Mouse (Mus musculus) heart, embryonic 14.5 days (tissue): ENCODE results near the gene Glis3. TPM values are rescaled to one million over a fixed set of nuclear protein-coding genes. Genes with fewer than 3 reads are reported as not detected.

Experiments used
- ATAC-seq: fragments of 200-750 bp; cut with Nextera tagmentation; 2 replicates; pipeline ENCODE4 v1.8.0; 2017; ENCODE audit warnings: low read depth, moderate TSS enrichment; ENCODE audit not compliant: insufficient number of reproducible peaks, insufficient read depth, low FRiP score
- H3K27ac ChIP-seq, 2 experiments: fragments of 200-500 bp in 1 of 2; fragments of 300-500 bp in 1 of 2; sonication (generic) in 1 of 2; replicated peaks in 1 of 2; 2 replicates each; pipeline ENCODE4 v1.5.1; 2012 to 2014; ENCODE audit warnings: low read depth in 2 of 2, low read length in 2 of 2, control low read depth in 1 of 2, mild to moderate bottlenecking in 1 of 2, mixed read lengths in 1 of 2; ENCODE audit not compliant: control insufficient read depth in 1 of 2, insufficient read depth in 1 of 2
- H3K27me3 ChIP-seq: fragments of 300-500 bp; sonication (generic); 2 replicates; pipeline ENCODE4 v1.6.1; 2014; ENCODE audit warnings: mild to moderate bottlenecking, low read length, control low read depth; ENCODE audit not compliant: control insufficient read depth, insufficient read depth
- H3K36me3 ChIP-seq: fragments of 300-500 bp; sonication (generic); 2 replicates; pipeline ENCODE4 v1.6.1; 2014; ENCODE audit warnings: mild to moderate bottlenecking, control low read depth, low read length, mixed read lengths; ENCODE audit not compliant: control insufficient read depth, insufficient read depth
- H3K4me1 ChIP-seq, 2 experiments: fragments of 200-500 bp in 1 of 2; fragments of 300-500 bp in 1 of 2; sonication (generic) in 1 of 2; 2 replicates each; pipeline ENCODE4 v1.6.1; 2012 to 2014; ENCODE audit warnings: low read length in 2 of 2, control low read depth in 1 of 2, mixed read lengths in 1 of 2; ENCODE audit not compliant: control insufficient read depth in 2 of 2, insufficient read depth in 2 of 2
- H3K4me2 ChIP-seq: fragments of 300-500 bp; sonication (generic); 2 replicates; pipeline ENCODE4 v1.6.1; 2014; ENCODE audit warnings: mild to moderate bottlenecking, low read length
- H3K4me3 ChIP-seq, 2 experiments: fragments of 200-500 bp in 1 of 2; fragments of 300-500 bp in 1 of 2; sonication (generic) in 1 of 2; 2 replicates each; pipeline ENCODE4 v1.5.1; 2012 to 2014; ENCODE audit warnings: low read length in 2 of 2, mild to moderate bottlenecking in 2 of 2, control low read depth in 1 of 2, low read depth in 1 of 2, moderate library complexity in 1 of 2; ENCODE audit not compliant: control insufficient read depth in 1 of 2, insufficient read depth in 1 of 2
- H3K9ac ChIP-seq: fragments of 300-500 bp; sonication (generic); 2 replicates; pipeline ENCODE4 v1.6.1; 2014; ENCODE audit warnings: mild to moderate bottlenecking, low read length
- H3K9me3 ChIP-seq: fragments of 300-500 bp; sonication (generic); 2 replicates; pipeline ENCODE4 v1.6.1; 2016; ENCODE audit warnings: low read length, control low read depth; ENCODE audit not compliant: control insufficient read depth
- WGBS: fragments of 180-500 bp; shearing (Covaris S2); extraction: QIAGEN DNeasy Blood & Tissue Kit; methylation state at CpG from one replicate; pipeline ENCODE4 v1.1.7; 2014; 5-methylcytosine and 5-hydroxymethylcytosine counted together
- polyA plus RNA-seq: library from polyadenylated mRNA; unstranded; fragments of >200 nt; fragmentation: Nextera tagmentation; extraction: Ambion mirVana; gene quantifications from 2 replicates; pipeline ENCODE4 v1.2.1, GENCODE M21; 2014

Glis3 gene
- polyA plus RNA-seq, 1 experiment from 2014 or later, result 1.6 TPM

GRCm38 (mm10) chr19:28533576-28533975 is 146.3 kb downstream of the Glis3 start:
- Histone ChIP-seq H3K4me3 (no peak overlapping the region), H3K36me3 (no peaks in the 10 kb centered on the region), H3K9ac (no peak overlapping the region)

GRCm38 (mm10) chr19:28531750-28532149 is 148.1 kb downstream of the Glis3 start:
- peaks cover 0 to 2% of the 10 kb centered on the region in 2 experiments; a peak in 1 of 4 replicates for H3K4me1 ChIP-seq
- no peak overlapping the region for H3K27ac ChIP-seq
- no peaks in the 10 kb centered on the region for H3K9me3 ChIP-seq
- H3K9ac ChIP-seq, result no peak overlapping the region
- no peaks in the 10 kb centered on the region for H3K27me3 ChIP-seq
- 83% methylated on average over 9 of the region's 9 CpGs for WGBS
- ATAC-seq, result no peak
- no peaks in the 10 kb centered on the region for H3K36me3 ChIP-seq
- no peak overlapping the region for H3K4me3 ChIP-seq
- H3K4me2 ChIP-seq, result no peak overlapping the region

More at GRCm38 (mm10) chr19:28533576-28533975, 146.3 kb downstream of the Glis3 start:
- Histone ChIP-seq H3K9me3 (no peaks in the 10 kb centered on the region), H3K27me3 (no peaks in the 10 kb centered on the region), H3K27ac (no peak overlapping the region), H3K4me1 (peaks cover 0 to 2% of the 10 kb centered on the region in 2 experiments; a peak in 1 of 4 replicates), H3K4me2 (no peak overlapping the region)
- 62% methylated on average over 3 of the region's 3 CpGs for whole genome bisulfite sequencing
- no peak for ATAC-seq

- H3K4me3 ChIP-seq, result no peak overlapping the region
- no peaks in the 10 kb centered on the region for H3K9me3 ChIP-seq
- H3K27me3 ChIP-seq, result no peaks in the 10 kb centered on the region
- WGBS, result 61% methylated on average over 10 of the region's 10 CpGs
- no peaks in the 10 kb centered on the region for H3K36me3 ChIP-seq
- H3K27ac ChIP-seq, result no peak overlapping the region
- no peak overlapping the region for H3K4me2 ChIP-seq
- H3K4me1 ChIP-seq, result peaks cover 0 to 2% of the 10 kb centered on the region in 2 experiments; a peak in 1 of 4 replicates
- ATAC-seq, result no peak
- no peak overlapping the region for H3K9ac ChIP-seq
These were observed 149.0 kb downstream of the Glis3 start for GRCm38 (mm10) chr19:28530846-28531245.

GRCm38 (mm10) chr19:28529006-28529405 is 150.9 kb downstream of the Glis3 start:
- Histone ChIP-seq H3K4me3 (no peak overlapping the region), H3K36me3 (no peaks in the 10 kb centered on the region), H3K4me2 (no peak overlapping the region), H3K9ac (no peak overlapping the region), H3K9me3 (no peaks in the 10 kb centered on the region), H3K4me1 (peaks cover 0 to 2% of the 10 kb centered on the region in 2 experiments; a peak in 1 of 4 replicates), H3K27ac (no peak overlapping the region), H3K27me3 (no peaks in the 10 kb centered on the region)
- ATAC-seq, result no peak
- 87% methylated on average over 13 of the region's 13 CpGs for WGBS

- peaks cover 0 to 2% of the 10 kb centered on the region in 2 experiments; a peak in 1 of 4 replicates for H3K4me1 ChIP-seq
- H3K27ac ChIP-seq, result no peak overlapping the region
- H3K9me3 ChIP-seq, result no peaks in the 10 kb centered on the region
- 94% methylated on average over 5 of the region's 5 CpGs for WGBS
- H3K36me3 ChIP-seq, result no peaks in the 10 kb centered on the region
- no peak overlapping the region for H3K9ac ChIP-seq
- no peak for ATAC-seq
- H3K4me3 ChIP-seq, result no peak overlapping the region
- H3K4me2 ChIP-seq, result no peak overlapping the region
- H3K27me3 ChIP-seq, result no peaks in the 10 kb centered on the region
These were observed 152.4 kb downstream of the Glis3 start for GRCm38 (mm10) chr19:28527446-28527845.

GRCm38 (mm10) chr19:28525331-28525730 is 154.5 kb downstream of the Glis3 start:
- Histone ChIP-seq H3K9me3 (no peaks in the 10 kb centered on the region), H3K4me2 (no peak overlapping the region), H3K27me3 (no peaks in the 10 kb centered on the region), H3K27ac (no peak overlapping the region), H3K4me3 (no peak overlapping the region), H3K36me3 (no peaks in the 10 kb centered on the region), H3K4me1 (peaks cover 0 to 2% of the 10 kb centered on the region in 2 experiments; a peak in 1 of 4 replicates), H3K9ac (no peak overlapping the region)
- ATAC-seq, result no peak
- 90% methylated on average over 3 of the region's 3 CpGs for WGBS

GRCm38 (mm10) chr19:28522289-28522688 is 157.6 kb downstream of the Glis3 start:
- Histone ChIP-seq H3K4me1 (no peaks in the 10 kb centered on the region), H3K4me2 (no peak overlapping the region), H3K27me3 (no peaks in the 10 kb centered on the region), H3K4me3 (no peak overlapping the region), H3K9me3 (no peaks in the 10 kb centered on the region), H3K36me3 (no peaks in the 10 kb centered on the region), H3K9ac (no peak overlapping the region), H3K27ac (no peak overlapping the region)
- ATAC-seq, result no peak
- 78% methylated on average over 3 of the region's 3 CpGs for WGBS

GRCm38 (mm10) chr19:28520761-28521181 is 159.1 kb downstream of the Glis3 start:
- ATAC-seq, result no peak
- H3K36me3 ChIP-seq, result no peaks in the 10 kb centered on the region
- H3K9ac ChIP-seq, result no peak overlapping the region
- no peak overlapping the region for H3K27ac ChIP-seq
- H3K4me1 ChIP-seq, result no peaks in the 10 kb centered on the region
- no peak overlapping the region for H3K4me3 ChIP-seq
- H3K9me3 ChIP-seq, result no peaks in the 10 kb centered on the region
- H3K27me3 ChIP-seq, result no peaks in the 10 kb centered on the region
- WGBS, result 77% methylated on average over 6 of the region's 6 CpGs
- H3K4me2 ChIP-seq, result no peak overlapping the region
